Mouse (Mus musculus): ENCODE data around the gene Prdm2.

- TF ChIP-seq POLR2A (IDR thresholded peaks at IDR 0.05; ENCODE audit: borderline replicate concordance, low read depth, low read length) = no peak
- TF ChIP-seq CTCF (IDR thresholded peaks at IDR 0.05; ENCODE audit: low read depth, low read length) = no peak
Observed at GRCm38 (mm10) chr4:143129261-143129760, 83.5 kb downstream of the Prdm2 start.
